In the genomic region with DNA sequence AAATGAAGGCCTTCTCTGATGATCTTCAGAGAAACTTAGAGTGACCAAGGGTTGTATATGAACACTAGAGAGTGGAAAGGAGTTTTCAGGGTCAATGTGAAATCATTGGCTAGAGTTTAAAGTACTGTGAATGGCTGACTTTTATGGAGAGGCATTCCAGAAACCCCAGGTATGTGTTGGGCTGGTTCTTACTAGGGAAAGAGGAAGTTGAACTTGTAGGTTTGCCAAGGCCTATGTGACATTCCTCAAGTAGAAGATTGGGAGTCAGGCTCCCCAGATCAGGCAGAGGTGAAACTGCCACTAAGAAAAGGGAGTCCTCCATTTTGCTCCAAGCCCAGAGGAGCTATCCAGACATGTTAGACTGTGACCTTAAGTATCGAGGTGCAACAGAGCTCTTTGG, we compare ENCODE assay signal across 22 mouse cellular contexts.
A peak's percentile ranks its signal among the peaks of the same experiment; 100 is the strongest.
DNase-seq lines count a peak whose midpoint lies in the region; ATAC-seq and TF ChIP-seq lines count a peak whose summit lies in the region.
"Had no signal": no experiment of that assay in that cellular context is flagged by ENCODE, and none has a peak within 500 bp of the region (broad histone marks: within the 10 kb centered on the region; RNA-seq: fewer than 3 reads in every experiment).

No protein-coding gene starts in this region.

- no peaks in the 10 kb centered on the region for H3K36me3 ChIP-seq in MEL (ENCODE audit: control insufficient read depth in 1 of 2, insufficient read depth in 2 of 2, low read length in 2 of 2)
- no peaks in the 10 kb centered on the region for H3K36me3 ChIP-seq in hindbrain, embryonic 16.5 days (ENCODE audit: control insufficient read depth, insufficient read depth, low read length)
- H3K36me3 ChIP-seq: embryonic facial prominence, embryonic 12.5 days; forebrain, embryonic 15.5 days; G1E; heart, embryonic 15.5 days; hindbrain, embryonic 10.5 days had no signal

- H3K9me3 ChIP-seq in MEL (replicated peaks; ENCODE audit: insufficient read depth, low read length): no peaks in the 10 kb centered on the region
- no peaks in the 10 kb centered on the region for H3K9me3 ChIP-seq in hindbrain, embryonic 16.5 days (ENCODE audit: control insufficient read depth, low read length)
- H3K9me3 ChIP-seq: embryonic facial prominence, embryonic 12.5 days; forebrain, embryonic 15.5 days; G1E; heart, embryonic 15.5 days; hindbrain, embryonic 10.5 days had no signal

- no peaks in the 10 kb centered on the region for H3K27me3 ChIP-seq in MEL (ENCODE audit: control insufficient read depth in 1 of 2, insufficient read depth in 2 of 2, low read length in 2 of 2)
- no peaks in the 10 kb centered on the region for H3K27me3 ChIP-seq in hindbrain, embryonic 16.5 days (replicated peaks; ENCODE audit: control insufficient read depth, insufficient read depth, low read length)
- H3K27me3 ChIP-seq: embryonic facial prominence, embryonic 12.5 days; forebrain, embryonic 15.5 days; heart, embryonic 15.5 days had no signal

- no peak overlapping the region for H3K4me2 ChIP-seq in hindbrain, embryonic 16.5 days (ENCODE audit: low read length)
- H3K4me2 ChIP-seq: embryonic facial prominence, embryonic 12.5 days; forebrain, embryonic 15.5 days; heart, embryonic 11.5 days; heart, embryonic 15.5 days had no signal

- H3K27ac ChIP-seq in left cerebral cortex, adult 2 months: peak overlapping the region; percentile 87
- no peak overlapping the region for H3K27ac ChIP-seq in MEL (ENCODE audit: control insufficient read depth, low read depth, low read length)
- no peak overlapping the region for H3K27ac ChIP-seq in hindbrain, embryonic 16.5 days (ENCODE audit: low read depth, low read length)
- H3K27ac ChIP-seq: embryonic facial prominence, embryonic 12.5 days; forebrain, embryonic 15.5 days; heart, adult 2 months; heart, embryonic 15.5 days; hindbrain, embryonic 10.5 days had no signal

- TF ChIP-seq RAD21 in MEL (IDR thresholded peaks at IDR 0.05; ENCODE audit: low read depth, low read length): no peak

- no peak for TF ChIP-seq POLR2A in MEL (IDR thresholded peaks at IDR 0.05; ENCODE audit: control insufficient read depth in 1 of 2, insufficient read depth in 1 of 2, low read depth in 1 of 2, low read length in 2 of 2, poor library complexity in 1 of 2)

- no peaks in the 10 kb centered on the region for H3K4me1 ChIP-seq in MEL (ENCODE audit: control insufficient read depth in 1 of 2, insufficient read depth in 2 of 2, low read length in 2 of 2)
- no peaks in the 10 kb centered on the region for H3K4me1 ChIP-seq in hindbrain, embryonic 16.5 days (ENCODE audit: control insufficient read depth, insufficient read depth, low read depth, low read length)
- H3K4me1 ChIP-seq: embryonic facial prominence, embryonic 12.5 days; heart, embryonic 15.5 days had no signal

- intact Hi-C loops in left cerebral cortex, adult 2 months (cut with DNase I): loop anchor here (10.0 kb wide), 1 partner anchor 636 kb away; no protein-coding TSS in a partner anchor

- H3K4me3 ChIP-seq in left cerebral cortex, adult 2 months: no peak overlapping the region
- H3K4me3 ChIP-seq in MEL (ENCODE audit: control insufficient read depth in 1 of 2, insufficient read depth in 1 of 2, low read depth in 2 of 2, low read length in 2 of 2): no peak overlapping the region
- H3K4me3 ChIP-seq in hindbrain, embryonic 16.5 days (ENCODE audit: low read length): no peak overlapping the region
- H3K4me3 ChIP-seq: embryonic facial prominence, embryonic 12.5 days; forebrain, embryonic 15.5 days; heart, adult 2 months; heart, embryonic 15.5 days; hindbrain, embryonic 10.5 days had no signal

- H3K9ac ChIP-seq in MEL (ENCODE audit: control insufficient read depth, low read depth, low read length, poor library complexity, severe bottlenecking): no peak overlapping the region
- H3K9ac ChIP-seq in hindbrain, embryonic 16.5 days (ENCODE audit: low read depth, low read length): no peak overlapping the region
- H3K9ac ChIP-seq: embryonic facial prominence, embryonic 12.5 days; forebrain, embryonic 15.5 days; heart, embryonic 15.5 days had no signal

- DNase-seq in kidney, adult 8-10 months: peak; percentile 18 to 65
- DNase-seq in kidney, postnatal 4 days: no peak
- DNase-seq in left cerebral cortex, adult 2 months (ENCODE audit: extremely low spot score in 1 of 2, low spot score in 2 of 2): no peak
- DNase-seq in left cerebral cortex, adult 11 months (ENCODE audit: low spot score): no peak
- DNase-seq in 3T3-L1 (ENCODE audit: low read depth, low spot score) (peak; percentile 15), MEL (ENCODE audit: low read depth, low spot score) (peak; percentile 9)
- DNase-seq in testis, postnatal 10 days (ENCODE audit: low spot score): no peak
- DNase-seq: adrenal gland, postnatal 10 days; B cell, adult 2 months; cerebellum, adult 11 months; cerebellum, adult 8-10 months; cerebellum, postnatal 14 days; heart, adult 2 months; heart, postnatal 14 days had no signal

- H3K79me2 ChIP-seq in MEL (ENCODE audit: control insufficient read depth, insufficient read depth, low read length, poor library complexity): no peaks in the 10 kb centered on the region

- no peak for ATAC-seq in hindbrain, embryonic 16.5 days
- ATAC-seq: CD4-positive, CD25-positive, alpha-beta regulatory T cell, adult 4 months; forebrain, embryonic 15.5 days had no signal

- TF ChIP-seq CTCF in left cerebral cortex, adult 2 months (IDR thresholded peaks at IDR 0.05): no peak
- no peak for TF ChIP-seq CTCF in MEL (IDR thresholded peaks at IDR 0.05 in 2 of 3, conservative IDR thresholded peaks at IDR 0.05 in 1 of 3; ENCODE audit: control insufficient read depth in 1 of 3, insufficient read depth in 1 of 3, low read depth in 2 of 3, low read length in 3 of 3, poor library complexity in 1 of 3, severe bottlenecking in 1 of 3)

- WGBS in hindbrain, embryonic 16.5 days: 89% methylated on average over 1 of the region's 1 CpGs

- no peak for TF ChIP-seq EP300 in MEL (IDR thresholded peaks at IDR 0.05; ENCODE audit: low read depth in 1 of 2, low read length in 2 of 2)

TF ChIP-seq in MEL, 35 proteins besides CTCF, POLR2A, EP300 and RAD21:
- no peak for TF ChIP-seq MAX (IDR thresholded peaks at IDR 0.05; ENCODE audit: low read length)
- TF ChIP-seq UBTF (IDR thresholded peaks at IDR 0.05; ENCODE audit: borderline replicate concordance, insufficient read depth, low read depth, low read length): no peak
- no peak for TF ChIP-seq TAL1 (IDR thresholded peaks at IDR 0.05; ENCODE audit: low read length)
- no peak for TF ChIP-seq GABPA (IDR thresholded peaks at IDR 0.05; ENCODE audit: low read depth, low read length)
- no peak for TF ChIP-seq GATA1 (IDR thresholded peaks at IDR 0.05; ENCODE audit: low read depth, low read length)
- TF ChIP-seq BHLHE40 (IDR thresholded peaks at IDR 0.05; ENCODE audit: borderline replicate concordance, low read depth, low read length): no peak
- TF ChIP-seq JUND (IDR thresholded peaks at IDR 0.05; ENCODE audit: low read depth, low read length): no peak
- TF ChIP-seq CHD2 (IDR thresholded peaks at IDR 0.05; ENCODE audit: low read length): no peak
- no peak for TF ChIP-seq TBP (IDR thresholded peaks at IDR 0.05; ENCODE audit: low read depth, low read length)
- no peak for TF ChIP-seq NRF1 (IDR thresholded peaks at IDR 0.05; ENCODE audit: insufficient read depth, low read depth, low read length, poor library complexity, severe bottlenecking)
- TF ChIP-seq MEF2A (IDR thresholded peaks at IDR 0.05; ENCODE audit: extremely low read depth, insufficient replicate concordance, low read depth, low read length, poor library complexity, severe bottlenecking): no peak
- no peak for TF ChIP-seq CHD1 (IDR thresholded peaks at IDR 0.05; ENCODE audit: low read depth, low read length)
- TF ChIP-seq MYB (IDR thresholded peaks at IDR 0.05; ENCODE audit: low read depth, low read length): no peak
- no peak for TF ChIP-seq ZC3H11A (IDR thresholded peaks at IDR 0.05; ENCODE audit: low read depth, low read length)
- TF ChIP-seq E2F4 (IDR thresholded peaks at IDR 0.05; ENCODE audit: borderline replicate concordance, low read depth, low read length): no peak
- TF ChIP-seq RCOR1 (IDR thresholded peaks at IDR 0.05; ENCODE audit: low read depth, low read length): no peak

Comparison
In these comparisons a context has a peak if more than half of its experiments do, and no peak if none do; other contexts are left out.
1. DNase-seq: peak in kidney, adult 8-10 months (2 of 2), 3T3-L1 (single experiment) and MEL (single experiment); none in kidney, postnatal 4 days (0 of 2), left cerebral cortex, adult 2 months (0 of 2), left cerebral cortex, adult 11 months (single experiment) and testis, postnatal 10 days (single experiment).